Mouse (Mus musculus) inflammation-experienced regulatory T-cells, adult 6 months (primary cell): Measurements from ENCODE around the gene Pyy. TPM values are rescaled to one million over a fixed set of nuclear protein-coding genes. Genes with fewer than 3 reads are reported as not detected.

Experiments used
- ATAC-seq: one replicate; pipeline ENCODE4 v1.8.0; 2017
- polyA plus RNA-seq, 3 experiments: library from polyadenylated mRNA; unstranded; fragments of 100-300 nt; shearing (Covaris generic); gene quantifications; one replicate each; pipeline ENCODE4 v1.2.1; 2017

Gene Pyy
- not detected for polyA plus RNA-seq

GRCm38 (mm10) chr11:102107732-102108131, at the start of gene Pyy:
Gene Pyy (minus strand): TSS chr11:102107832.
- no peak for ATAC-seq

- ATAC-seq, result no peak
Measured at GRCm38 (mm10) chr11:102156786-102157089, 49.1 kb upstream of the Pyy start.

GRCm38 (mm10) chr11:102156039-102156785, 48.6 kb upstream of the Pyy start, which contains the start of gene Tmem101:
Gene Tmem101 (minus strand): TSS chr11:102156404.
- peak; percentile 69 for ATAC-seq

- ATAC-seq, result no peak
Measured at GRCm38 (mm10) chr11:102147213-102147989, 39.8 kb upstream of the Pyy start.

GRCm38 (mm10) chr11:102146531-102146930, 38.9 kb upstream of the Pyy start:
- no peak for ATAC-seq

- no peak for ATAC-seq
Measured at GRCm38 (mm10) chr11:102146005-102146404, 38.4 kb upstream of the Pyy start.

- ATAC-seq, result no peak
Measured at GRCm38 (mm10) chr11:102145471-102146001, 37.9 kb upstream of the Pyy start, which contains the start of gene Nags. Gene Nags (plus strand): TSS chr11:102145513.

- no peak for ATAC-seq
Measured at GRCm38 (mm10) chr11:102144957-102145470, 37.4 kb upstream of the Pyy start.

- no peak for ATAC-seq
Measured at GRCm38 (mm10) chr11:102142355-102142754, 34.7 kb upstream of the Pyy start.

GRCm38 (mm10) chr11:102140508-102140907, 32.9 kb upstream of the Pyy start:
- no peak for ATAC-seq

GRCm38 (mm10) chr11:102138447-102138740, 30.8 kb upstream of the Pyy start:
- no peak for ATAC-seq

GRCm38 (mm10) chr11:102137625-102138446, 30.2 kb upstream of the Pyy start:
- ATAC-seq, result no peak

- ATAC-seq, result no peak
Measured at GRCm38 (mm10) chr11:102134516-102134915, 26.9 kb upstream of the Pyy start.

- no peak for ATAC-seq
Measured at GRCm38 (mm10) chr11:102117386-102117785, 9.8 kb upstream of the Pyy start.

- ATAC-seq, result no peak
Measured at GRCm38 (mm10) chr11:102116241-102116640, 8.6 kb upstream of the Pyy start.

GRCm38 (mm10) chr11:102111576-102111975, 3.9 kb upstream of the Pyy start:
- ATAC-seq, result no peak

GRCm38 (mm10) chr11:102106911-102107310, 721 bp downstream of the Pyy start:
- no peak for ATAC-seq

GRCm38 (mm10) chr11:102102485-102103258, 5.0 kb downstream of the Pyy start:
- no peak for ATAC-seq

GRCm38 (mm10) chr11:102101219-102101618, 6.4 kb downstream of the Pyy start, which contains the start of gene Ppy:
Gene Ppy (minus strand): TSS chr11:102101319.
- no peak for ATAC-seq

- no peak for ATAC-seq
Measured at GRCm38 (mm10) chr11:102096887-102097391, 10.7 kb downstream of the Pyy start.

GRCm38 (mm10) chr11:102096446-102096845, 11.2 kb downstream of the Pyy start:
- ATAC-seq, result no peak

- no peak for ATAC-seq
Measured at GRCm38 (mm10) chr11:102095676-102096075, 12.0 kb downstream of the Pyy start.
